Mouse (Mus musculus): ENCODE results near the gene Gm1140.
"Not testable (repeated sequence)": the region's sequence is repeated elsewhere in the genome, so short reads cannot be mapped to it uniquely, and the experiment has no call there.

Gm1140 gene

DNA sequence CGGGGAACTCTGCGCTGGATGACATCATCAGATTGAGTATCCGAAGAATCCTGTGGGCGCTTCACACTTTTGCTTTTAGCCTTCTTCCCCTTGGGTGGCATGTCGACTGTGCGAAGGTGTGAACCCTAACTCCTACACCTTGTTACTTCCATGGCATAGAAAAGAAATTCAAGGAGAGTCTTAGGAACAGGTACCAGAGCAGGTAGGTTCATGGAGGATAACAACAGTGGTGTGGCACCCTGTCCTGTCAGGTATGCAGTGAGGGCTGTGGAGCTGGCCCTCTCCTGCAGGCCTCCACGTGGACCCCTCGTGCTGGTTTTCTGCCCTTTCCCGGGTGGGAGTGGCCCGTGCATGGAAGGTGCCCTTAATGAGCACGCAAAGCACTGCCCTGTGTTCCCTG is at the start of gene Gm1140:
Gene Gm1140, minus strand, starts transcription at position 101 of the 400 bp plus-strand sequence.
- not testable (repeated sequence) for DNase-seq

DNA sequence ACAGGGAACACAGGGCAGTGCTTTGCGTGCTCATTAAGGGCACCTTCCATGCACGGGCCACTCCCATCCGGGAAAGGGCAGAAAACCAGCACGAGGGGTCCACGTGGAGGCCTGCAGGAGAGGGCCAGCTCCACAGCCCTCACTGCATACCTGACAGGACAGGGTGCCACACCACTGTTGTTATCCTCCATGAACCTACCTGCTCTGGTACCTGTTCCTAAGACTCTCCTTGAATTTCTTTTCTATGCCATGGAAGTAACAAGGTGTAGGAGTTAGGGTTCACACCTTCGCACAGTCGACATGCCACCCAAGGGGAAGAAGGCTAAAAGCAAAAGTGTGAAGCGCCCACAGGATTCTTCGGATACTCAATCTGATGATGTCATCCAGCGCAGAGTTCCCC is 2.0 kb upstream of the Gm1140 start, which contains the start of gene Gm14692:
Gene Gm14692, plus strand, starts transcription at position 301 of the 400 bp plus-strand sequence.
- not testable (repeated sequence) for DNase-seq
